Mouse (Mus musculus) liver, embryonic 16.5 days (tissue): Measurements from ENCODE around the gene Grb10. TPM values are rescaled to one million over a fixed set of nuclear protein-coding genes. Genes with fewer than 3 reads are reported as not detected.

ENCODE experiments used
- ATAC-seq: fragments of 200-750 bp; cut with Nextera tagmentation; 2 replicates; pipeline ENCODE4 v1.8.0; 2017; ENCODE audit warnings: low read depth, mild to moderate bottlenecking, moderate number of reproducible peaks, moderate library complexity
- H3K27ac ChIP-seq: fragments of 300-500 bp; sonication (generic); 2 replicates; pipeline ENCODE4 v1.5.1; 2014; ENCODE audit warnings: mild to moderate bottlenecking, low read length
- H3K27me3 ChIP-seq: fragments of 300-500 bp; sonication (generic); 2 replicates; pipeline ENCODE4 v1.6.1; 2014; ENCODE audit warnings: low read depth, low read length, mixed read lengths; ENCODE audit not compliant: control insufficient read depth, insufficient read depth
- H3K36me3 ChIP-seq: fragments of 300-500 bp; sonication (generic); 2 replicates; pipeline ENCODE4 v1.6.1; 2014; ENCODE audit warnings: mild to moderate bottlenecking; ENCODE audit not compliant: control insufficient read depth, insufficient read depth
- H3K4me1 ChIP-seq: fragments of 300-500 bp; sonication (generic); 2 replicates; pipeline ENCODE4 v1.6.1; 2014; ENCODE audit warnings: low read depth, low read length, mixed read lengths; ENCODE audit not compliant: control insufficient read depth
- H3K4me2 ChIP-seq: fragments of 300-500 bp; sonication (generic); 2 replicates; pipeline ENCODE4 v1.6.1; 2014; ENCODE audit warnings: low read depth, low read length, mixed read lengths
- H3K4me3 ChIP-seq: fragments of 300-500 bp; sonication (generic); 2 replicates; pipeline ENCODE4 v1.5.1; 2014; ENCODE audit warnings: low read depth, mild to moderate bottlenecking, low read length
- H3K9ac ChIP-seq: fragments of 300-500 bp; sonication (generic); 2 replicates; pipeline ENCODE4 v1.6.1; 2014; ENCODE audit warnings: low read depth, low read length
- H3K9me3 ChIP-seq: fragments of 300-500 bp; sonication (generic); replicated peaks from 2 replicates; pipeline ENCODE4 v1.6.1; 2016; ENCODE audit warnings: low read length; ENCODE audit not compliant: control insufficient read depth
- WGBS: fragments of 180-500 bp; shearing (Covaris S2); extraction: QIAGEN DNeasy Blood & Tissue Kit; methylation state at CpG from one replicate; pipeline ENCODE4 v1.1.7; 2014; ENCODE audit not compliant: insufficient replicate concordance; 5-methylcytosine and 5-hydroxymethylcytosine counted together
- polyA plus RNA-seq: library from polyadenylated mRNA; unstranded; fragments of >200 nt; fragmentation: Nextera tagmentation; extraction: Ambion mirVana; gene quantifications from 2 replicates; pipeline ENCODE4 v1.2.1, GENCODE M21; 2015

Gene Grb10
- polyA plus RNA-seq, 1 experiment from 2014 or later, result 240 TPM

DNA sequence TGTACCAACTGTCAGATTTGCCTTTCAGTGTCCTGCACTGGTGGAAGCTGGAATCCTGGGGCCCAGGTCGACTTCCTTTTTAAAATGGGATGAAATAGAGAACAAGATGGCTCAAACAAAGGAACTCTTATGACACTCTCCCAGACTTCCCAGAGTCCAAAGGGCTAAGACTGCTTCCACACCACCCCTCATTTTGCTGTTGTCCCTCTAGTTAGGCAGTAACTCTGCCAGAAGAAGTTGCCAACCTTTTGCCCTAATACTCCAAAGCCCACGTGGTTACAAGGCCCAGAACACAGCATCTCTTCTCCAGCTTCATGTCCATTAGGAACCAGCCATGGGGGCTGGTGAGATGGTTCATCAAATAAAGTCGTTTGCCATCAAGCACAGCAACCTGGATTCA is 15.4 kb downstream of the Grb10 start:
- peaks cover 45% of the 10 kb centered on the region for H3K27me3 ChIP-seq
- ATAC-seq, result no peak
- peaks cover 16% of the 10 kb centered on the region for H3K36me3 ChIP-seq
- WGBS, result 28% methylated on average over 3 of the region's 3 CpGs
- H3K4me1 ChIP-seq, result no peaks in the 10 kb centered on the region; the same call in 1 of the 2 replicates
- H3K4me2 ChIP-seq, result no peak overlapping the region
- H3K27ac ChIP-seq, result no peak overlapping the region
- H3K9me3 ChIP-seq, result peaks cover 11% of the 10 kb centered on the region
- H3K9ac ChIP-seq, result no peak overlapping the region
- H3K4me3 ChIP-seq, result no peak overlapping the region

DNA sequence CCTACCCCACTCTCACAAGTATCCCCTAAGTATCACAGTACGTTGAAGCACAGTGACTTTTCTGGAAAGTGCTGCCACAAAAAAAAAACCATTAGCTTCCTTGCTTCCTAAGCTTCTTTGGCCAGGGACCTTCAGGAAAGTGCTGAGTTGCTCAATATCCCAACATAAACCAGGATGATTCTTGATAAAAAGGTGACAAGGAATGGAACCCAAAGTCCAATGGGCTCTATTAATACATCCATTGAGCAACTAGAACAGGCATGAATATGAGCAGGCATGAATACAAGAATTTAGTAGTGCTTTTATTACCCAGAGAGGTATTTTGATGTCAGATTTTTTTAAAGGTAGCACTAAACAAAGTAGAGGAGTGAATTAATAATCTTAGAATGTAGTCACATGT is 18.8 kb downstream of the Grb10 start:
- Histone ChIP-seq H3K27ac (no peak overlapping the region), H3K9me3 (no peaks in the 10 kb centered on the region), H3K4me3 (no peak overlapping the region), H3K4me1 (no peaks in the 10 kb centered on the region), H3K9ac (no peak overlapping the region), H3K27me3 (peaks cover 14% of the 10 kb centered on the region), H3K36me3 (no peaks in the 10 kb centered on the region), H3K4me2 (no peak overlapping the region)
- WGBS, result 58% methylated on average over 1 of the region's 1 CpGs
- ATAC-seq, result no peak

DNA sequence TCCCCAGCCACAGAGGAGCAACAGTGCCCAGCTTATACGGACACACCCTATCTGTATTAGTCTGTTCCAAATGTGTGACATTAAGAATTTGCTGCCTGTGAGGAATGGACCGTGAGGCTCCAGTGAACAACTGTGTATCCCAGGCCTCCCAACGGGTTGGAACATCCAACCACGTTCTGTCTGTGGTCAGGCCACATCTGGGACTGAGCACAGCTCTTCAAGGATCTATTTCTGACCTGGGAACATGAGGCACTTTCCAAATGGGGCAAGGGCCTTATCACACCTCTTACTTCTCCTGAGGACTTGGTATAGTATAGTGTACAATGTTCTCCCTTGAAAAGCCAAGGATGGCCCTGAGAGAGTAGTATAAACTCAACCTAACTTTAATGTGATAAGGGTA is 19.9 kb downstream of the Grb10 start:
- Histone ChIP-seq H3K4me1 (no peaks in the 10 kb centered on the region), H3K27me3 (peaks cover 9% of the 10 kb centered on the region; the same call in 1 of the 2 replicates), H3K4me2 (no peak overlapping the region), H3K27ac (no peak overlapping the region), H3K9me3 (no peaks in the 10 kb centered on the region), H3K36me3 (no peaks in the 10 kb centered on the region), H3K9ac (no peak overlapping the region), H3K4me3 (no peak overlapping the region)
- 65% methylated on average over 4 of the region's 4 CpGs for WGBS
- 0 out of 2 replicates have a peak, but pooled peaks have one; percentile 9 for ATAC-seq

DNA sequence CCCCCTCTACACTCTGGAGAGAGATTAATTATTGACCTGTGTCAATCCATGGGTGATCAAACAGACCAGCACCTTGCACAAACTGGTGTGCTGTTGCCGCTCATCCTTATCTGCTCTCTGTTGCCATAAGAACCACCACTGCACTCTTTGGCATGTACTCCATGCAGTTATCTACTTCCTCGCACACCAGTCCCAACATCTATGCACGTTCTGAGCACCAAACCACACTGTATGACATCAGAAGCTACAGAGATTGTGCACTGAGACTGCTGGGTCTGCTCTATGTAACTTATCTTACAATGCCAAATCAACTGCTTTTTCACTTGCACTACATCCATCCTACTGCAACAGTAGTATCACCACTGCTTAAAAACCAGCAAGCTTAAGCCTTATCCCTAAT is 28.4 kb downstream of the Grb10 start:
- peak; percentile 83 for ATAC-seq
- Histone ChIP-seq H3K4me3 (no peak overlapping the region), H3K4me1 (no peaks in the 10 kb centered on the region), H3K27ac (no peak overlapping the region), H3K9me3 (no peaks in the 10 kb centered on the region), H3K4me2 (no peak overlapping the region), H3K36me3 (no peaks in the 10 kb centered on the region), H3K27me3 (no peaks in the 10 kb centered on the region), H3K9ac (no peak overlapping the region)
- 18% methylated on average over 3 of the region's 3 CpGs for WGBS

DNA sequence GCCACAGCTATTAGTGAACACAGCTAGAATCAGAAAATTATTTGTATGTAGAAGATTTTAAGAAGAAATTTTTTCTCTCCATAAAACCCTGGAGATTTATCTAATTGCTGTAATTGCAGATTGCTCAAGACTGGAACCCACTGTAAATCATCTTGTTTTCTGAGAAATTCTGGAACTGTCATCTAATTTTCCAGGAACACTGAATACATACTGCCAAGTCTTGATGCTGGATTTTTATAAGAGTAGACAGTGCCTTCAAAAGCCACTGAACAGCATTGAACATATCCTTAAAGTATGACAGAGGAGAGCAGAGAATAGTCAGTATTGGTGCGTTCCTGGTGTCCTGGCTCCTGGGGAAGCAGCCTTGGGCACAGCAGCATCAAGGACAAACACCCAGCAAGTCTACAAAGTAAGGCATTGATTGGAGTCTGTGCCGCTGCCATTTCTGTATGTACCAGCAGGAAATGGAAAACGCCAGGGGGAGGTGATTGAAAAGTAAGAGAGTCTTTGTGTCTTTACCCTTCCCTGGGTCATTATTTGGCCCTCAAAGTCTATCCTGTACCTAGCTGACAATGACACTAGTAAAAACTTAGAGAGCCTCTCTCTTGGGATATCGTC is 38.1 kb downstream of the Grb10 start:
- Histone ChIP-seq H3K9ac (no peak overlapping the region), H3K36me3 (no peaks in the 10 kb centered on the region), H3K27me3 (no peaks in the 10 kb centered on the region), H3K4me1 (no peaks in the 10 kb centered on the region; the same call in 1 of the 2 replicates), H3K4me2 (no peak overlapping the region), H3K4me3 (no peak overlapping the region), H3K9me3 (no peaks in the 10 kb centered on the region), H3K27ac (no peak overlapping the region)
- 68% methylated on average over 4 of the region's 4 CpGs for WGBS
- ATAC-seq, result no peak

DNA sequence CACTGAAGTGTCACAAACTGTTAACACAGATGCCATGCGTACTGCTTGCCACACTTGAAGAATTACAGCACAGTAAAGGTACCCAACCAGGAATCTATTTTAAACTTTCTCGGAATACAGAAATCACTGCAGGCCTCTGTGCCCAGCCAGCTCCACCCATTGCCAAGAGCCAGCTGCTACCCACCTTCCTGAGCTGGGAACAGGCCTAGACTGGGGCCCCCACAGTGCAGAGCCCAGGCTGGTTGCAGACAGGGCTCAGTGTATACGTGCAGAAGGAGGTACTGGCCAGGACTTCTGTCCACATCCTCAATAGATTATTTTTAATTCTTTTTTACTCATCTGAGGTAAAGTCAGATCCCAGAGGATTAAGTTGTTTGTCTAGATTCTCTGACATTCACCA is 39.6 kb downstream of the Grb10 start:
- no peak overlapping the region for H3K4me3 ChIP-seq
- H3K4me1 ChIP-seq, result no peaks in the 10 kb centered on the region; the same call in 1 of the 2 replicates
- 0 out of 2 replicates have a peak, but pooled peaks have one; percentile 31 for ATAC-seq
- no peak overlapping the region for H3K27ac ChIP-seq
- H3K4me2 ChIP-seq, result no peak overlapping the region
- WGBS, result 59% methylated on average over 3 of the region's 3 CpGs
- H3K36me3 ChIP-seq, result no peaks in the 10 kb centered on the region
- no peaks in the 10 kb centered on the region for H3K9me3 ChIP-seq
- no peaks in the 10 kb centered on the region for H3K27me3 ChIP-seq
- H3K9ac ChIP-seq, result no peak overlapping the region

DNA sequence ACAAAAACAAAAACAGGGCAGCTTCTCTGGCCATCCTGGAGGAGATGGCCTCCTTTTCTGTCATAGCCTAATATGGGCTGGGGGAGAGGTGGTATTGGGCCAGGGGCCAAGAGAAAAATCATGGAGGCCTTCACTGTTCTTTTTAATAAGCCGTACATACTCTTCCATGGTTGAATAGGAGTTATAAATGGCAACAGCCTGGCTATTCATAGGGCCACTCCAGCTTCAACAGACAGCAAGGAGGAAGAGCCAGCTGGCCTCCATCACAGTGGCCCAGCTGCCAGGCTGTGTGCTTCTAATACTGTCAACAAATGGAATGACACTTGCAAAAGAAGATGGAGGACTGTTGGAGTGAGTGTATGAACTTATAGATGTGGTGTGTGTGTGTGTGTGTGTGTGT is 41.4 kb downstream of the Grb10 start:
- Histone ChIP-seq H3K4me1 (no peaks in the 10 kb centered on the region; the same call in 1 of the 2 replicates), H3K4me2 (no peak overlapping the region), H3K36me3 (no peaks in the 10 kb centered on the region), H3K27ac (no peak overlapping the region), H3K9me3 (no peaks in the 10 kb centered on the region), H3K9ac (no peak overlapping the region), H3K27me3 (no peaks in the 10 kb centered on the region), H3K4me3 (no peak overlapping the region)
- ATAC-seq, result no peak
- 46% methylated on average over 1 of the region's 1 CpGs for WGBS

DNA sequence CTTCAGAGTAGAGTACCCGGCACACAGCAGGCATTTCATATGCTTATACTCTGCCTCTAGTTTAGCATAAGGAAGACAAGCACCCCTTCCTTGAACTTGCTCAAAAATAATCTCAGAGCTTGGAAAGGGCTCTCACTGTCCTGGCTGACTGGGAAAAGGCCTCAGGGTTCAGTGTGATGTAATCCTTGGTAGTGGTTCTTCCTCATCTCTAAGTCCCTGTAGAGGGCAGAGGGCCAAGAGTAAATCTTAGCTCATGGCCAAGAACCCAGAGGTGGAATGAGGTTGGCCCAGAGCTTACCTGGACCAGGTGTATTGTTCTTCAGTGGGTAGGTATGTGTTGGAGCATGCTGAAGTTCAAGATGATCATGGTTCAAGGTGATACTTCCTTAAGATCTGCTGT is 43.1 kb downstream of the Grb10 start:
- no peak overlapping the region for H3K27ac ChIP-seq
- no peaks in the 10 kb centered on the region for H3K9me3 ChIP-seq
- H3K4me3 ChIP-seq, result no peak overlapping the region
- no peaks in the 10 kb centered on the region for H3K27me3 ChIP-seq
- 74% methylated on average over 1 of the region's 1 CpGs for WGBS
- no peak for ATAC-seq
- H3K4me1 ChIP-seq, result no peaks in the 10 kb centered on the region; the same call in 1 of the 2 replicates
- no peak overlapping the region for H3K4me2 ChIP-seq
- H3K36me3 ChIP-seq, result no peaks in the 10 kb centered on the region
- H3K9ac ChIP-seq, result no peak overlapping the region

DNA sequence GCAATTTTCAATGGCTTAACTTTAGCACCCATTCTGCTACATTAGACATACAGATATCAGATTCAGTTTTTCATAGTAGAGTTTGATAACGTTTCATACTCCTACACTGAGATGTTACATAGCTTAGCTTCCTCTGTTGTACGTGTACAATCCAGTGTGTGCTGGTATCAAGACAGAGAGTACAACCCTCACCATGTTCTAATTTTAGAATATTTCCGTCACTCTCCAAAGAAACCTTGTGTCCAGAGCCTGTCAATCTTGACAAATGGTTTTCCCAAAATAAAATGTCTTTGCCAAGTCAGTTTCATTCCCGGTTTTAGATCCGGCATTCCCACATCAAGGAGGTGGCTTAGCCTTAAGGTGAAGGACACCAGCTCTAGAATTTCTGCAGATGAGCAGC is 44.7 kb downstream of the Grb10 start:
- 55% methylated on average over 5 of the region's 5 CpGs for WGBS
- no peaks in the 10 kb centered on the region for H3K9me3 ChIP-seq
- H3K27ac ChIP-seq, result no peak overlapping the region
- no peak for ATAC-seq
- no peak overlapping the region for H3K9ac ChIP-seq
- no peaks in the 10 kb centered on the region for H3K36me3 ChIP-seq
- no peaks in the 10 kb centered on the region; the same call in 1 of the 2 replicates for H3K4me1 ChIP-seq
- H3K4me2 ChIP-seq, result no peak overlapping the region
- H3K27me3 ChIP-seq, result no peaks in the 10 kb centered on the region
- H3K4me3 ChIP-seq, result no peak overlapping the region
